Mouse (Mus musculus) kidney, embryonic 14.5 days (tissue): ENCODE data around the gene Npepps. TPM values are rescaled to one million over a fixed set of nuclear protein-coding genes. Genes with fewer than 3 reads are reported as not detected.
A peak's percentile ranks its signal among the peaks of the same experiment; 100 is the strongest.
"Not testable (repeated sequence)": the region's sequence is repeated elsewhere in the genome, so short reads cannot be mapped to it uniquely, and the experiment has no call there.

Source experiments
- ATAC-seq: fragments of 200-750 bp; cut with Nextera tagmentation; 2 replicates; pipeline ENCODE4 v1.8.0; 2017; ENCODE audit warnings: moderate number of reproducible peaks, mild to moderate bottlenecking, moderate TSS enrichment, moderate library complexity; ENCODE audit not compliant: low FRiP score, low TSS enrichment
- H3K27ac ChIP-seq: fragments of 300-500 bp; sonication (generic); 2 replicates; pipeline ENCODE4 v1.5.1; 2014; ENCODE audit warnings: low read depth, mild to moderate bottlenecking, low read length, moderate library complexity, mixed read lengths
- H3K27me3 ChIP-seq: fragments of 300-500 bp; sonication (generic); 2 replicates; pipeline ENCODE4 v1.6.1; 2014; ENCODE audit warnings: mild to moderate bottlenecking, low read length; ENCODE audit not compliant: control insufficient read depth, insufficient read depth
- H3K36me3 ChIP-seq: fragments of 300-500 bp; sonication (generic); 2 replicates; pipeline ENCODE4 v1.6.1; 2014; ENCODE audit warnings: low read length, mixed read lengths; ENCODE audit not compliant: control insufficient read depth, insufficient read depth
- H3K4me1 ChIP-seq: fragments of 300-500 bp; sonication (generic); 2 replicates; pipeline ENCODE4 v1.6.1; 2014; ENCODE audit warnings: low read length, mixed read lengths; ENCODE audit not compliant: control insufficient read depth, insufficient read depth
- H3K4me2 ChIP-seq: fragments of 300-500 bp; sonication (generic); replicated peaks from 2 replicates; pipeline ENCODE4 v1.6.1; 2014; ENCODE audit warnings: low read depth, mild to moderate bottlenecking, low read length
- H3K4me3 ChIP-seq: fragments of 300-500 bp; sonication (generic); 2 replicates; pipeline ENCODE4 v1.5.1; 2014; ENCODE audit warnings: mild to moderate bottlenecking, low read length
- H3K9ac ChIP-seq: fragments of 300-500 bp; sonication (generic); 2 replicates; pipeline ENCODE4 v1.6.1; 2014; ENCODE audit warnings: low read depth, mild to moderate bottlenecking, low read length, moderate library complexity
- H3K9me3 ChIP-seq: fragments of 300-500 bp; sonication (generic); 2 replicates; pipeline ENCODE4 v1.6.1; 2016; ENCODE audit warnings: low read length; ENCODE audit not compliant: control insufficient read depth
- WGBS: fragments of 180-500 bp; shearing (Covaris S2); extraction: QIAGEN DNeasy Blood & Tissue Kit; methylation state at CpG from one replicate; pipeline ENCODE4 v1.1.7; 2014; 5-methylcytosine and 5-hydroxymethylcytosine counted together
- polyA plus RNA-seq: library from polyadenylated mRNA; unstranded; fragments of >200 nt; fragmentation: Nextera tagmentation; extraction: Ambion mirVana; gene quantifications from 2 replicates; pipeline ENCODE4 v1.2.1, GENCODE M21; 2014

Npepps gene
- polyA plus RNA-seq, 1 experiment from 2014 or later, result 78.6 TPM

DNA sequence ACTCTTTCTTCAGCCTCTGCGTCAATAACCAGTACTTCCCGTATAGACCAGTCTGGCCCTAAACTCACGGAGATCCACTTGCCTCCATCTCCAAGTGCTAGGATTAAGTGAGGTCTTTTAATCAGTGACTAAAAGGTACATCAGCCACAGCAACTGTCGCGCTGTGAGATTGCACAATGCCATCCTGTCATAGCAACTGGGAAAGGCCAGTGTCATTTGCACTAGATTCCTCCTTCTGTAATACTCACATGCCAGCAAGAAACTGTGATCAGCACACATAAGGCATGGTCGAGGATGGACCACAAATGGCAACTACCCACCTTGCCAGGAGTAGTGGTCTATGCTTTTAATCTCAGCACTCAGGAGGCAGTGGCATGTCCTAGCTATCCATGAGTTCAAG, 80.9 kb downstream of the Npepps start:
- WGBS, result 90% methylated on average over 6 of the region's 6 CpGs

DNA sequence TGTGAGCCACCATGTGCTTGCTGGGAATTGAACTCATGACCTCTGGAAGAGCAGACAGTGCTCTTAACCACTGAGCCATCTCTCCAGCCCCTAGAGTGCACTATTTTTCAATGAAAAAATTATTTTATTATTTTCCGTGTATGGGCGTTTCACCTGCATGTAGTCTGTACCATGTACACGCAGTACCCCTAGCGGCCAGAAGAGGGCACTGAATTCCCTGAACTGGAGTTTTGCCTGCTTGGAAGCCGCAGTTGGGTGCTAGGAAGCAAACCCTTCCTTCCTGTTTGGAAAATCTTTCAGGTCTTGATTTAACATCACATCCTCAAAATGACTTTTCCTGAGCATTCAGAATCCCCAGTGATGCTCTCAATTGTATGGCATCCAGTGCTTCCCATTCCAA, 81.8 kb downstream of the Npepps start:
- Histone ChIP-seq H3K4me1 (no peaks in the 10 kb centered on the region), H3K9me3 (no peaks in the 10 kb centered on the region; the same call in 1 of the 2 replicates), H3K4me2 (no peak overlapping the region), H3K27me3 (no peaks in the 10 kb centered on the region), H3K27ac (no peak overlapping the region), H3K4me3 (no peak overlapping the region), H3K36me3 (no peaks in the 10 kb centered on the region), H3K9ac (no peak overlapping the region)
- 25% methylated on average over 5 of the region's 5 CpGs for WGBS
- no peak for ATAC-seq

More for the DNA sequence above, 80.9 kb downstream of the Npepps start:
- Histone ChIP-seq H3K4me1 (no peaks in the 10 kb centered on the region), H3K9ac (no peak overlapping the region), H3K9me3 (no peaks in the 10 kb centered on the region; the same call in 1 of the 2 replicates), H3K4me2 (no peak overlapping the region), H3K4me3 (no peak overlapping the region), H3K36me3 (no peaks in the 10 kb centered on the region), H3K27ac (no peak overlapping the region), H3K27me3 (no peaks in the 10 kb centered on the region)
- no peak for ATAC-seq

DNA sequence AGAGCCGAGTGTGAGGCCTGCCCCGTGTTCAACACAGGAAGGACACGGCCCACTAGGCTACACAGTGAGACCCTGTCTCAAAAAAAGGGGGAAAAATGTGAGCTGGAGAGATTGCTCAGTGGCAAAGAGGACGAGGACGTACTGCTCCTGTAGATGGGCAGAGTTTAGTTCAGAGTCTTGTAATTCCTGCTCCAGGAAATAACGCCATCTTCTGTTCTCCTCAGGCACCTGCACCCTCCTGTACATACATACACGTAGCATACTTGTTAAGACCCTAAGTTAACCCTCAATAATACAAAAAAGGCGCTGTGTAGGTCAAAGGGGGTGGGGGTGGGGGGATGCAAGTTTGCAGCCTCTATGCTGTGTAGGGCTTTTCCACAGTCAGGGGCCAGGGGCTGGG, 83.4 kb downstream of the Npepps start:
- Histone ChIP-seq H3K27ac (no peak overlapping the region), H3K4me1 (no peaks in the 10 kb centered on the region), H3K36me3 (no peaks in the 10 kb centered on the region), H3K27me3 (no peaks in the 10 kb centered on the region), H3K4me3 (no peak overlapping the region), H3K4me2 (no peak overlapping the region), H3K9ac (no peak overlapping the region), H3K9me3 (no peaks in the 10 kb centered on the region; the same call in 1 of the 2 replicates)
- peak; percentile 33; the same call in 1 of the 2 replicates for ATAC-seq
- WGBS, result 73% methylated on average over 8 of the region's 8 CpGs

DNA sequence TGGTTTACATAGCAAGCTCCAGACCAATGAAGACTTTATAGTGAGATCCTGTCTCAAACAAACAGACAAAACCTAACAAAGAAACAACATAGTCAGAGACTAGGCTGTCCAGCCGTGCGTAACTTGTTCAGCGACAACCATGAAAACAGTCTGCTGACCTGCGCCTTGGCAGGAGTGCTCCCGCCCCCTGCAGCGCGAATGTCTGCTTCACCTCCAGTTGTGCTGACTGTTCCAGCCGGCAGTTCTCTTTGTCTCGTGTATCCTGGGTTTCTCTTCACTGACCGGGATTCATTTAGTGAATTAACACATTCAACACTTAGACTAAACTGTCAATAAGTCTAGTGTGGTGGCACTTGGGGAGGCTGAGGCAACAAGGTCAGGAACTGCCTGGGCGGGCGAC, 83.9 kb downstream of the Npepps start:
- Histone ChIP-seq H3K4me2 (no peak overlapping the region), H3K4me1 (no peaks in the 10 kb centered on the region), H3K4me3 (no peak overlapping the region), H3K9me3 (no peaks in the 10 kb centered on the region; the same call in 1 of the 2 replicates), H3K27me3 (no peaks in the 10 kb centered on the region), H3K36me3 (no peaks in the 10 kb centered on the region), H3K9ac (no peak overlapping the region), H3K27ac (no peak overlapping the region)
- no peak for ATAC-seq
- 70% methylated on average over 12 of the region's 12 CpGs for WGBS

DNA sequence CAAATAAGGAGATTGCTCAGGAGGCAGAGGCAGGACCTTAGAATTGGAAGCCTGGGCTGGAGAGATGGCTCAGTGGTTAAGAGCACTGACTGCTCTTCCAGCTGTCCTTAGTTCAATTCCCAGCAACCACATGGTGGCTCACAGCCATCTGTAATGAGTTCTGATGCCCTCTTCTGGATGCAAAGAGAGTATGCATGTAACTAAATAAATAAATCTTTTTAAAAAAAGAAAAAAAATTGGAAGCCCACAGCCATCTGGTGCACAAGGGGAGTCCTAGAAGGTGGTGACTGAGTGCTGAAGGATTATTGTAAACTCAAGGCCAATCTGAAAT, 87.9 kb downstream of the Npepps start:
- H3K9me3 ChIP-seq, result no peaks in the 10 kb centered on the region
- ATAC-seq, result no peak

DNA sequence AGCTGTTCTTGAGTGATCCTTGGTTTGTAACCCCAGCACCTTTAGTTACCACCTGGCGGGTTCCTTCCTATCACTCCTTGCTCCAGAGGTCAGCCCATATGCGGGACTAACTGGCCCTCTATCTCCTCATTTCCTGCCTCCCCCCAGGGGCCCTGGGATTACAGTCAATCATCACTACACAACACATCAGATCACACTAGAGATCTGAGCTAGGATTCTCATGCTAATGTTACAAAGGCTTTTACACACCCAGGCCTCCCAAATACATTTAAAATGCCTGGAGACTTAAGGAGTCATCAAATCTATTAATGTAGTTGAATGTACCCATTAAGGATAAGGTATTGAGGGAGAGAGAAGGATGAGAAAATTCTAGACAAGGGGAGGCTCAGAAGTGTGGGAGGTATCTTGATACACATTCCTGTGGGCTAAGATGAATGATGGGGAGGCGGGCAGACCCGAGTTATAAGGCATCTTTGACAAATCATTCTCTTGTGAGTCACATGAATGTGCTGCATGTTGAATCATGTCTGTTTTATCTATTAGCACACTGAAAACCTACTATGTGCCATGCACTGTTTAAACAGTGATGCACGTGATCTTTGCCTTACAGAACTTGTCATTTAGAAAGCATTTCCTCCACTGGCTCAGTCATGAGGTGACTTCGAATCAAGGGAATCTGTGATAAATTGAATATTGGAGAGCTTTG, 88.4 kb downstream of the Npepps start:
- Histone ChIP-seq H3K9me3 (no peaks in the 10 kb centered on the region), H3K27ac (no peak overlapping the region), H3K4me1 (0 out of 2 replicates have a peak, but pooled peaks cover 6% of the 10 kb centered on the region), H3K4me3 (no peak overlapping the region), H3K36me3 (no peaks in the 10 kb centered on the region), H3K4me2 (no peak overlapping the region), H3K27me3 (no peaks in the 10 kb centered on the region), H3K9ac (no peak overlapping the region)
- ATAC-seq, result no peak
- 76% methylated on average over 6 of the region's 6 CpGs for WGBS

More for the DNA sequence above, 87.9 kb downstream of the Npepps start:
- H3K4me2 ChIP-seq, result no peak overlapping the region
- no peak overlapping the region for H3K4me3 ChIP-seq
- H3K9ac ChIP-seq, result no peak overlapping the region
- H3K27me3 ChIP-seq, result no peaks in the 10 kb centered on the region
- H3K36me3 ChIP-seq, result no peaks in the 10 kb centered on the region
- no peak overlapping the region for H3K27ac ChIP-seq
- H3K4me1 ChIP-seq, result 0 out of 2 replicates have a peak, but pooled peaks cover 6% of the 10 kb centered on the region

DNA sequence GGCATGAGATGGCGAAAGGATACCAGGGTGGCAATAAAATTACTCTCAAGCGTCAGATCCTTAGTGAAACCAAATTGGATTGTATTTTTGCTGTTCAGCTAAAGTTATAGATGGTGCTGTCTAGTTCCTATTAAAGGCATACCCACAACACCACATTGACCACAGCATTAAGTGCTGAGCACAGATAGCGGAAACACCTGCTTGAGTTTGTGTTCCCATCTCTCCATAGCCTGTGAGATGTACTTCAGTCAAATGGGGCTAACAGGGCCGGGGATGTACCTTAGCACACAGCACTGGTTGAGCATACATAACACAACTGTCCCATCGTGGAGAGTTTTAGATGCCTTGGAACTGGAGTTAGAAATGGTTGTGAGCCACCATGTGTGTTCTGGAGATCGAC, 89.4 kb downstream of the Npepps start:
- H3K4me1 ChIP-seq, result peaks cover 11% of the 10 kb centered on the region
- H3K27ac ChIP-seq, result no peak overlapping the region
- H3K4me2 ChIP-seq, result no peak overlapping the region
- ATAC-seq, result no peak
- 86% methylated on average over 6 of the region's 6 CpGs for WGBS
- H3K9ac ChIP-seq, result 0 out of 2 replicates have a peak overlapping the region, but pooled peaks have one; percentile 9
- no peaks in the 10 kb centered on the region for H3K27me3 ChIP-seq
- no peaks in the 10 kb centered on the region for H3K9me3 ChIP-seq
- H3K4me3 ChIP-seq, result no peak overlapping the region
- H3K36me3 ChIP-seq, result peaks cover 5% of the 10 kb centered on the region; the same call in 1 of the 2 replicates

DNA sequence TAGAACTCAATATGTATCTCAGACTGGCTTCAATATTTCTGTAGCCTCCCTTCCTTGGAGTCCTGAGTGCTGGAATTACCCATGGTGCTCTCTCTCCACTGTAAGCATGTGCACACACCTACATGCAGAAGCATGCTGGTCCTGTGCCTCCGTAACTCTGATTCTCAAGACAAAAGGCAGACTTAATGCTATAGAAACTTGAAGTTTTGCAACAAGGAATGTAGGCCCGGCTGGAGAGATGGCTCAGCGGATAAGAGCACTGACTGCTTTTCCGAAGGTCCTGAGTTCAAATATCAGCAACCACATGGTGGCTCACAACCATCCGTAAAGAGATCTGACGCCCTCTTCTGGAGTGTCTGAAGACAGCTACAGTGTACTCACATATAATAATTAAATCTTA, 90.8 kb downstream of the Npepps start:
- not testable (repeated sequence) for ATAC-seq, H3K27me3 ChIP-seq, H3K9me3 ChIP-seq, H3K4me3 ChIP-seq, H3K9ac ChIP-seq, H3K27ac ChIP-seq
- H3K4me2 ChIP-seq, result peak overlapping the region; percentile 77; the same call in 1 of the 2 replicates
- WGBS, result 90% methylated on average over 6 of the region's 6 CpGs
- peaks cover 23% of the 10 kb centered on the region for H3K4me1 ChIP-seq
- peaks cover 18% of the 10 kb centered on the region for H3K36me3 ChIP-seq

DNA sequence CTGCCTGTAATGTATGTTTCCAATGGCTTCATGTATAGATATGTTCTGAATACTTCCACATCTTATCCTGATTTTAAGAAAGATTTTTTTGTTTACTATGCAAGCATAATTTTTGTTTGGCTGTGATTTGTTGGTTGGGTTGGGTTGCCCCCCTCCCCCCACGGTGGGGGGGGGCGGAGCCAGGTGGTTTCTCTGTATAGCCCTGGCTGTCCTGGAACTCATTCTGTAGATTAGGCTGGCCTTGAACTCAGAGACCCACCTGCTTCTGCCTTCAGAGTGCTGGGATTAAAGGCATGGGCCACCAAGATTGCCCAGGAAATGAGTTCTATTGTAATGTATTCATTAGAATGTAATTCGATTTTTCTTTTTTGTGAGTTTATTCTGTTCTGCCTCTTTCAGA, 91.2 kb downstream of the Npepps start:
- Histone ChIP-seq H3K4me2 (peak overlapping the region; percentile 77), H3K36me3 (peaks cover 22% of the 10 kb centered on the region), H3K4me3 (peak overlapping the region; percentile 89), H3K9ac (peak overlapping the region; percentile 68; the same call in 1 of the 2 replicates), H3K9me3 (no peaks in the 10 kb centered on the region), H3K27me3 (no peaks in the 10 kb centered on the region), H3K27ac (no peak overlapping the region; the same call in 1 of the 2 replicates), H3K4me1 (peaks cover 24% of the 10 kb centered on the region)
- no peak for ATAC-seq
- WGBS, result 41% methylated on average over 3 of the region's 3 CpGs
